Mouse (Mus musculus) liver, adult 2 months (tissue): ENCODE results near the gene Ly6g5c. TPM values are rescaled to one million over a fixed set of nuclear protein-coding genes. Genes with fewer than 3 reads are reported as not detected.

ENCODE experiments used
- DNase-seq: peaks from one replicate; pipeline ENCODE4 v3.0.0-alpha.2; 2011; ENCODE audit warnings: low read depth, low spot score; ENCODE audit errors: extremely low read depth
- H3K27ac ChIP-seq: fragments of 200-500 bp; replicated peaks from 2 replicates; pipeline ENCODE4 v1.5.1; 2012; ENCODE audit warnings: low read depth, mild to moderate bottlenecking, control low read depth, inconsistent platforms, low read length; ENCODE audit not compliant: insufficient read depth
- H3K27me3 ChIP-seq: fragments of 200-500 bp; 2 replicates; pipeline ENCODE4 v1.6.1; 2012; ENCODE audit warnings: mild to moderate bottlenecking, moderate library complexity, low read length, inconsistent platforms; ENCODE audit not compliant: control insufficient read depth, insufficient read depth
- H3K36me3 ChIP-seq: fragments of 200-500 bp; 2 replicates; pipeline ENCODE4 v1.6.1; 2012; ENCODE audit warnings: low read length, inconsistent platforms; ENCODE audit not compliant: control insufficient read depth, insufficient read depth
- H3K4me1 ChIP-seq: fragments of 200-500 bp; 2 replicates; pipeline ENCODE4 v1.6.1; 2011; ENCODE audit warnings: low read length; ENCODE audit not compliant: control insufficient read depth, insufficient read depth
- H3K4me3 ChIP-seq: fragments of 200-500 bp; 2 replicates; pipeline ENCODE4 v1.5.1; 2011; ENCODE audit warnings: low read depth, mild to moderate bottlenecking, control low read depth, low read length, moderate library complexity; ENCODE audit not compliant: insufficient read depth
- H3K79me2 ChIP-seq: fragments of 200-500 bp; 2 replicates; pipeline ENCODE4 v1.6.1; 2012; ENCODE audit warnings: inconsistent platforms, mild to moderate bottlenecking, low read length, moderate library complexity; ENCODE audit not compliant: control insufficient read depth, insufficient read depth
- H3K9ac ChIP-seq: fragments of 200-500 bp; 2 replicates; pipeline ENCODE4 v1.6.1; 2012; ENCODE audit warnings: low read depth, mild to moderate bottlenecking, control low read depth, inconsistent platforms, low read length
- CTCF ChIP-seq: fragments of 200-500 bp; IDR thresholded peaks from 2 replicates; pipeline ENCODE4 v1.5.1; 2011; ENCODE audit warnings: low read depth, low read length, control low read depth
- POLR2A ChIP-seq: fragments of 200-500 bp; IDR thresholded peaks from 2 replicates; pipeline ENCODE4 v1.6.1; 2011; ENCODE audit warnings: low read length, control low read depth; ENCODE audit not compliant: insufficient read depth; ENCODE audit errors: extremely low read depth
- WGBS: fragments of 180-500 bp; shearing (Covaris S2); methylation state at CpG from one replicate; pipeline ENCODE4 v1.1.7; 2018; 5-methylcytosine and 5-hydroxymethylcytosine counted together
- polyA plus RNA-seq: library from polyadenylated mRNA; depleted of rRNA; stranded (reverse); fragments of >200 nt; gene quantifications from 2 replicates; pipeline ENCODE4 v1.2.3, GENCODE M21; 2012
- total RNA-seq: library from RNA; depleted of rRNA; stranded (reverse); fragments of >200 nt; gene quantifications from 2 replicates; pipeline ENCODE4 v1.2.3, GENCODE M21; 2014

The Ly6g5c gene
- total and polyA plus RNA-seq, 2 experiments: not detected

DNA sequence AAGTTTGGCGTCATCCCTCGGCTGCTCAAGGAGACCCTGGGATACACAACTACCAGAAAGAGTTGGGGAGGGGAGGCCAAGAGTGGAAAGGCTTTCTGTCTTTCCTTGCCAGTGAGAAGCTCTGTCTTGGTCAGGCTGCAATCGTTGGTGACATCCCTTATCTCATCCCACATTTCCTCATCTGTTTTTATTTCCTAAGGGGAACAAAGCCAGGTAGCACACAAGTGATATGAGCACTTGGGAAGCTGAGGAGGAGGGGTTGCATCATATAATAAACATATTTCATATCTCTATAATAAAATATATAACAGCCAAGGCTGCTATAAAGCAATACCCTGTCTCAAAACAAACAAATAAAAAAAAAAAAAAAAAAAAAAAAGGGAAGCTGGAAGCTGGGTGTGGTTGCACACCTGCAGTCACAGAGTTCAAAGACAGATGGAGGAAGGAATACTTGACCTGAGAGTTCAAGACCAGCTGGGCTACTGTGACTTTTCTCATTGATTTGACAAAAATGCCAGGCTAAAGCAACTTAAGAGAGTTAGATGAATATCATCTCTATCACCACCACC lies 24.1 kb upstream of the Ly6g5c start:
- Histone ChIP-seq H3K9ac (no peak overlapping the region), H3K79me2 (no peaks in the 10 kb centered on the region), H3K36me3 (no peaks in the 10 kb centered on the region), H3K4me3 (no peak overlapping the region), H3K27ac (no peak overlapping the region), H3K27me3 (no peaks in the 10 kb centered on the region), H3K4me1 (0 out of 2 replicates have a peak, but pooled peaks cover 2% of the 10 kb centered on the region)
- 67% methylated on average over 3 of the region's 3 CpGs for WGBS
- no peak for DNase-seq
- TF ChIP-seq CTCF (no peak), POLR2A (no peak)

DNA sequence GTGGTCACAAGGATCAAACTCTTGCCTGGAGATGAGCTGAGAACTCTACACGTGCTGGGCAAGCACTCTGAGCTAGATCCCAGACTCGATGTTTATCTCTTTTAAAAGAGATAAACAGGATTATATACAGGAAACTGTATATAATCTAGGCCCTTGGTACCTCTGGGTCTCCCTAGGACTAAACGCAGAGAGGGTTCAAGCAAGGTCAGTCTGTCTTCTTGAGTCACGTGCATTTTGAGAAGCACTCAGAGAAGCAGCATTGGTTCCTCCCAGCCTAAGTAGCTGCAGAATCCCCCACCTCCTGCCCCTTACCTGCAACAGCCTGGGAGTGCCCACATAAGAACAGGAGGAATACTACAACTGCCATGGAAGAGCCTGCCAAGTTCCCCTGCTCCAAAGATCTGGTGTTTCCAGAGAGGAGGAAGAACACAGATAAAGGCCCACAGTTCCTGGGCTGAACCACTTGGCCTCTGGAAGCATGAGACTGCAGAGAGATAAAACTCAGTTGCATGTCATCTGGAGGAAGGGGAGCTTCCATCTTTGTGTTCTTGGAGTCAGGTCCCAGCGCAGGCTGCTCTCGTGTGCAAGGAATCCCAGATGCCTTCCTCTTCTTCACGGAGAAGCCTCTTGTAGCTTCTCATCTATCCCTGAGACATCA lies 22.7 kb upstream of the Ly6g5c start, which contains the start of gene Ly6g6f:
TSS of gene Ly6g6f (minus strand) at position 403 of the 658 bp plus-strand sequence.
- no peak within 1 kb of the TSS for H3K9ac ChIP-seq
- H3K27me3 ChIP-seq: no peaks in the 10 kb centered on the region
- TF ChIP-seq CTCF (no peak), POLR2A (no peak)
- H3K4me3 ChIP-seq: no peak within 1 kb of the TSS
- no peaks in the 10 kb centered on the region for H3K36me3 ChIP-seq
- no peak within 1 kb of the TSS for H3K27ac ChIP-seq
- DNase-seq: no peak
- 75% methylated on average over 7 of the region's 7 CpGs for WGBS
- peaks cover 3% of the 10 kb centered on the region; the same call in 1 of the 2 replicates for H3K4me1 ChIP-seq
- peaks cover 3% of the 10 kb centered on the region; the same call in 1 of the 2 replicates for H3K79me2 ChIP-seq

DNA sequence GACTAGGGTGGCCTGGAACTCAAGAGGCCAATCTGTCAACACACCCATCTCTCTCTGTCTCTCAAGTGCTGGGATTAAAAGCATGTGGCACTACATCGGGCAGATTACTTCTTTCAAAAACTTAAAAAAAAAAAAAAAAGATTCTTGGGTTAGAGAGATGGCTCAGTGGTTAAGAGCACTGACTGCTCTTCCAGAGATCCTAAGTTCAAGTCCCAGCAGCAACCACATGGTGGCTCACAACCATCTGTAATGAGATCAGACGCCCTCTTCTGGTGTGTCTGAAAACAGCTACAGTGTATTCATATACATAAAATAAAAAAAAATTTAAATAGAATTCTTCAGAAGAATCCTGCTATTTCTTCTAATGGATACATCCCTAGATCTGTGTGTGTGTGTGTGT lies 19.9 kb upstream of the Ly6g5c start:
- TF ChIP-seq POLR2A (no peak), CTCF (no peak)
- Histone ChIP-seq H3K27ac (no peak overlapping the region), H3K9ac (no peak overlapping the region), H3K79me2 (peaks cover 7% of the 10 kb centered on the region), H3K4me3 (no peak overlapping the region), H3K36me3 (0 out of 2 replicates have a peak, but pooled peaks cover 2% of the 10 kb centered on the region), H3K4me1 (peaks cover 4% of the 10 kb centered on the region; the same call in 1 of the 2 replicates), H3K27me3 (no peaks in the 10 kb centered on the region)
- 41% methylated on average over 2 of the region's 2 CpGs for WGBS
- no peak for DNase-seq

DNA sequence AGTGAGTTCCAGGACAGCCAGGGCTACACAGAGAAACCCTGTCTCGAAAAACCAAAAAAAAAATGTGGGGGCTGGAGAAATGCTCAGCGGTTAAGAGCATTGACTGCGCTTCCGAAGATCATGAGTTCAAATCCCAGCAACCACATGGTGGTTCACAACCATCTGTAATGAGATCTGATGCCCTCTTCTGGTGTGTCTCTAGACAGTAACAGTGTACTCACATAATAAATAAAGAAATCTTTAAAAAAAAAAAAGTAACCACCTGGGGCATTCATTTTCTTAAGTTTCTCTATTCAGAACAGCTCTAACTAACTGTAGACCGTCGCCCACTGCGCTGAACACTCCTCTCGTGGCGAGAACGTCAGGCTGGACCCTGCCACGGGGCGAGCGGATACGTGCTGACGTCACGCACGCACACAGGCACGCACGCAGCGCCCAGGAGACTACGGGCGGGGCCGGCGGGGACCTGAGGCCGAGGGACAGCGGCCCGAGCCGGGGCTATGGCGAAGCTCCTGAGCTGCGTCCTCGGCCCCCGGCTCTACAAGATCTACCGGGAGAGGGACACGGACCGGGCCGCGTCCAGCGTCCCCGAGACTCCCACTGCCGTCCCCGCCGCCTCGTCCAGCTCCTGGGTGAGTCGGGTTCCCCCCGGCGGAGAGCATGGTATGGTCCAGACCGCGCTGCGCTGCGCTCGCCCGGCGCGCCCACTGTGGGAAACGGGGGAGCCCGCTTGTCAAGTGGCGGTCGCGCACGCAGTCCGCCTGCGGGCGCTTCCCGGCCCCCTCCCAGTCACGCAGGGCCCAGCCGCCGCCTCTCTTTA lies 19.0 kb upstream of the Ly6g5c start, which contains the start of gene Abhd16a:
TSS of gene Abhd16a (plus strand) at position 439 of the 820 bp plus-strand sequence.
- 0 out of 2 replicates have a peak, but pooled peaks cover 2% of the 10 kb centered on the region for H3K36me3 ChIP-seq
- peak; percentile 2; the same call in 1 of the 2 replicates for TF ChIP-seq CTCF
- peak; percentile 75 for TF ChIP-seq POLR2A
- H3K4me3 ChIP-seq: peak within 1 kb of the TSS; percentile 99
- 3% methylated on average over 67 of the region's 67 CpGs for WGBS
- DNase-seq: peak; percentile 71
- H3K79me2 ChIP-seq: peaks cover 7% of the 10 kb centered on the region
- peak within 1 kb of the TSS; percentile 100 for H3K9ac ChIP-seq
- H3K4me1 ChIP-seq: peaks cover 4% of the 10 kb centered on the region; the same call in 1 of the 2 replicates
- no peaks in the 10 kb centered on the region for H3K27me3 ChIP-seq
- peak within 1 kb of the TSS; percentile 100 for H3K27ac ChIP-seq

DNA sequence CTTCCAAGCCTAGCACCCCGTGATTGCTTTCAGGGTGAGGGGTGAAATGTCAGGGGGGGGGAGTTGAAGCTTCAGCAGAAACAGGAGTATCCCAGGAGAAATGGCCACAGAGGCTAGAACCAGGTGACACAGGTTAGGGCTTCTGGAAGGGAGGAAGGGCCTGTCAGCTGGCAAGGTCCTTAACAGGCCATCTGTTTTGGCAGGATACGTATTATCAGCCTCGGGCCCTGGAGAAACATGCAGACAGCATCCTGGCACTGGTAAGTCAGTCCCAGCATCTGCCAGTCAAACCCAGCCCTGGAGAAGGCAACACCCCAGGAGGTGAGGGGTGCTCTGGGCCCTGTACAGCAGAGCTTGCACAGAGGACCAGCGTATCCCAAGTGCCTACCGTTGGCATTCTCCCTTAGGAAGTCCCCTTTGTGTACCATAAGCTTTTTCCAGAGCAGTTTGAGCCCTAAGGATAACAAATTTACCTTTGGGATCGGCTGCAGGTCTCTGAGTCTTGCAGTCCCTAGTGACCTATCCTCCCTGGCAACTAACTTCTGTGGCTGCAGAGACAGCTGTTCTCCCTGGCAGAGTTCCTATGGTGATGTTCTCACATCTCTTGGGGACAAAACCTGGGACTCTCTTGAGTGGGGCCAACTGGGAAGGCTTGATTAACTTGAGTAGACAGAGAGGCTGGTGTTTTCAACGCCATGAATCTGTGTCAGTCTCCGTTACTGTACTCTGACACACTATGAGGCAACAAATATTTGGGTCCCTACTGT lies 17.7 kb upstream of the Ly6g5c start:
- Histone ChIP-seq H3K4me1 (peaks cover 4% of the 10 kb centered on the region; the same call in 1 of the 2 replicates), H3K27ac (peak overlapping the region; percentile 48), H3K79me2 (peaks cover 7% of the 10 kb centered on the region), H3K36me3 (0 out of 2 replicates have a peak, but pooled peaks cover 2% of the 10 kb centered on the region), H3K9ac (peak overlapping the region; percentile 43; the same call in 1 of the 2 replicates), H3K4me3 (peak overlapping the region; percentile 99; the same call in 1 of the 2 replicates), H3K27me3 (no peaks in the 10 kb centered on the region)
- TF ChIP-seq POLR2A: no peak
- no peak for TF ChIP-seq CTCF
- DNase-seq: peak; percentile 74
- 50% methylated on average over 8 of the region's 8 CpGs for WGBS
